Mouse (Mus musculus) heart, adult 2 months (tissue): ENCODE measurements around the gene Trir. TPM values are rescaled to one million over a fixed set of nuclear protein-coding genes. Genes with fewer than 3 reads are reported as not detected.

Experiments
- DNase-seq, 2 experiments: peaks; one replicate each; pipeline ENCODE4 v3.0.0; 2021
- H3K27ac ChIP-seq: fragments of 200-600 bp; 2 replicates; pipeline ENCODE4 v1.8.1; 2022
- H3K27me3 ChIP-seq: fragments of 200-500 bp; 2 replicates; pipeline ENCODE4 v1.6.1; 2012; ENCODE audit warnings: mild to moderate bottlenecking, low read length, inconsistent platforms, mixed read lengths; ENCODE audit not compliant: control insufficient read depth, insufficient read depth
- H3K36me3 ChIP-seq: fragments of 200-500 bp; 2 replicates; pipeline ENCODE4 v1.6.1; 2012; ENCODE audit warnings: low read length, inconsistent platforms; ENCODE audit not compliant: control insufficient read depth, insufficient read depth
- H3K4me1 ChIP-seq: fragments of 200-500 bp; 2 replicates; pipeline ENCODE4 v1.6.1; 2011; ENCODE audit warnings: low read length; ENCODE audit not compliant: control insufficient read depth, insufficient read depth
- H3K4me3 ChIP-seq: fragments of 200-600 bp; 2 replicates; pipeline ENCODE4 v1.8.1; 2022
- H3K79me2 ChIP-seq: fragments of 200-500 bp; replicated peaks from 2 replicates; pipeline ENCODE4 v1.6.1; 2012; ENCODE audit warnings: mild to moderate bottlenecking, inconsistent platforms, low read length, moderate library complexity, mixed read lengths; ENCODE audit not compliant: control insufficient read depth, insufficient read depth
- H3K9ac ChIP-seq: fragments of 200-500 bp; 2 replicates; pipeline ENCODE4 v1.6.1; 2012; ENCODE audit warnings: low read depth, mild to moderate bottlenecking, control low read depth, inconsistent platforms, low read length, mixed read lengths
- CTCF ChIP-seq: fragments of 200-600 bp; IDR thresholded peaks from 2 replicates; pipeline ENCODE4 v1.8.1; 2022; ENCODE audit warnings: antibody characterized with exemption, mild to moderate bottlenecking, moderate library complexity
- EP300 ChIP-seq: fragments of 200-500 bp; IDR thresholded peaks from 2 replicates; pipeline ENCODE4 v1.6.1; 2011; ENCODE audit warnings: low read depth, low read length, control low read depth; ENCODE audit not compliant: insufficient read depth
- POLR2A ChIP-seq: fragments of 200-500 bp; IDR thresholded peaks from 2 replicates; pipeline ENCODE4 v1.6.1; 2011; ENCODE audit warnings: mild to moderate bottlenecking, low read depth, low read length, control low read depth; ENCODE audit not compliant: insufficient read depth
- WGBS: fragments of 180-500 bp; shearing (Covaris S2); methylation state at CpG from one replicate; pipeline ENCODE4 v1.1.7; 2018; 5-methylcytosine and 5-hydroxymethylcytosine counted together
- intact Hi-C: fragments of 180-260 bp; cut with DNase I; formaldehyde crosslinking; loops from one replicate; pipeline ENCODE4 v1.15.1; 2025
- polyA plus RNA-seq: library from polyadenylated mRNA; depleted of rRNA; stranded (reverse); fragments of >200 nt; gene quantifications from 2 replicates; pipeline ENCODE4 v1.2.3, GENCODE M21; 2012
- total RNA-seq, 2 experiments: library from RNA; stranded (reverse); gene quantifications; 2 replicates each; pipeline ENCODE4 v1.2.3; 2021

Trir gene
- total and polyA plus RNA-seq, 3 experiments = 47.2 to 94.1 (median 81.5) TPM

- peak within 1 kb of the TSS; percentile 64 for H3K9ac ChIP-seq
- intact Hi-C loops = no loop called here
- under 1% methylated on average over 28 of the region's 28 CpGs for WGBS
- TF ChIP-seq EP300 (peak; percentile 98), CTCF (peak; percentile 63), POLR2A (peak; percentile 87)
- no peaks in the 10 kb centered on the region for H3K36me3 ChIP-seq
- H3K27me3 ChIP-seq = no peaks in the 10 kb centered on the region
- peak within 1 kb of the TSS; percentile 89 for H3K27ac ChIP-seq
- peak; percentile 96 to 97 for DNase-seq
- no peaks in the 10 kb centered on the region for H3K79me2 ChIP-seq
- peak within 1 kb of the TSS; percentile 58 for H3K4me3 ChIP-seq
- H3K4me1 ChIP-seq = peaks cover 8% of the 10 kb centered on the region
Observed at GRCm38 (mm10) chr8:84990349-84990748, 36.3 kb upstream of the Trir start, which contains the start of gene Hook2. Gene Hook2 (plus strand): TSS chr8:84990603.

GRCm38 (mm10) chr8:84990836-84991235, 35.8 kb upstream of the Trir start:
- Histone ChIP-seq H3K4me1 (peaks cover 8% of the 10 kb centered on the region), H3K36me3 (no peaks in the 10 kb centered on the region), H3K79me2 (no peaks in the 10 kb centered on the region), H3K4me3 (peak overlapping the region; percentile 58), H3K9ac (peak overlapping the region; percentile 63), H3K27me3 (no peaks in the 10 kb centered on the region), H3K27ac (peak overlapping the region; percentile 89; the same call in 1 of the 2 replicates)
- no peak for TF ChIP-seq EP300
- no peak for TF ChIP-seq CTCF
- no peak for TF ChIP-seq POLR2A
- WGBS = 9% methylated on average over 15 of the region's 15 CpGs
- intact Hi-C loops = no loop called here
- peak in 1 of 2 experiments; percentile 16 for DNase-seq

GRCm38 (mm10) chr8:84994375-84994774, 32.2 kb upstream of the Trir start:
- H3K4me3 ChIP-seq = no peak overlapping the region
- intact Hi-C loops = no loop called here
- WGBS = 90% methylated on average over 9 of the region's 9 CpGs
- no peak overlapping the region for H3K27ac ChIP-seq
- DNase-seq = no peak
- no peaks in the 10 kb centered on the region for H3K36me3 ChIP-seq
- peaks cover 5% of the 10 kb centered on the region for H3K4me1 ChIP-seq
- H3K79me2 ChIP-seq = no peaks in the 10 kb centered on the region
- TF ChIP-seq CTCF = no peak
- H3K27me3 ChIP-seq = no peaks in the 10 kb centered on the region
- no peak overlapping the region for H3K9ac ChIP-seq

GRCm38 (mm10) chr8:84995680-84996079, 30.9 kb upstream of the Trir start:
- TF ChIP-seq EP300 = no peak
- no peak for TF ChIP-seq POLR2A
- TF ChIP-seq CTCF = no peak
- Histone ChIP-seq H3K27me3 (no peaks in the 10 kb centered on the region), H3K4me1 (peaks cover 3% of the 10 kb centered on the region), H3K9ac (no peak overlapping the region), H3K27ac (no peak overlapping the region), H3K79me2 (no peaks in the 10 kb centered on the region), H3K4me3 (no peak overlapping the region), H3K36me3 (no peaks in the 10 kb centered on the region)
- intact Hi-C loops = loop anchor here (5.0 kb wide), 1 partner anchor 38 kb away; no protein-coding TSS in a partner anchor
- 36% methylated on average over 25 of the region's 25 CpGs for WGBS
- DNase-seq = peak in 1 of 2 experiments; percentile 17

- TF ChIP-seq CTCF (no peak), EP300 (no peak), POLR2A (no peak)
- peak in 1 of 2 experiments; percentile 14 for DNase-seq
- no peaks in the 10 kb centered on the region for H3K27me3 ChIP-seq
- no peak overlapping the region for H3K4me3 ChIP-seq
- intact Hi-C loops = loop anchor here (5.0 kb wide), 1 partner anchor 40 kb away; no protein-coding TSS in a partner anchor
- H3K36me3 ChIP-seq = no peaks in the 10 kb centered on the region
- WGBS = 91% methylated on average over 5 of the region's 5 CpGs
- no peak overlapping the region for H3K9ac ChIP-seq
- peaks cover 1% of the 10 kb centered on the region; the same call in 1 of the 2 replicates for H3K4me1 ChIP-seq
- no peaks in the 10 kb centered on the region for H3K79me2 ChIP-seq
- H3K27ac ChIP-seq = no peak overlapping the region
Observed at GRCm38 (mm10) chr8:84996978-84997377, 29.6 kb upstream of the Trir start.

GRCm38 (mm10) chr8:84997649-84998295, 28.9 kb upstream of the Trir start:
- no peak overlapping the region for H3K27ac ChIP-seq
- 7% methylated on average over 19 of the region's 19 CpGs for WGBS
- no peaks in the 10 kb centered on the region for H3K36me3 ChIP-seq
- peak; percentile 89 to 92 for DNase-seq
- H3K4me1 ChIP-seq = peaks cover 1% of the 10 kb centered on the region; the same call in 1 of the 2 replicates
- H3K9ac ChIP-seq = 0 out of 2 replicates have a peak overlapping the region, but pooled peaks have one; percentile 8
- intact Hi-C loops = loop anchor here (1.0 to 5.0 kb wide), 2 partner anchors 40 to 69 kb away; no protein-coding TSS in a partner anchor
- H3K79me2 ChIP-seq = no peaks in the 10 kb centered on the region
- H3K27me3 ChIP-seq = no peaks in the 10 kb centered on the region
- TF ChIP-seq CTCF (peak; percentile 99), EP300 (peak; percentile 52; the same call in 1 of the 2 replicates), POLR2A (no peak)
- H3K4me3 ChIP-seq = no peak overlapping the region
